Mouse (Mus musculus) spleen, adult 18-20 months (tissue): Measurements from ENCODE around the gene Ntn4.

ENCODE experiments used
- DNase-seq, 2 experiments: peaks; one replicate each; pipeline ENCODE4 v3.0.0; 2022; ENCODE audit warnings: mixed read lengths in 2 of 2

Gene Ntn4

DNA sequence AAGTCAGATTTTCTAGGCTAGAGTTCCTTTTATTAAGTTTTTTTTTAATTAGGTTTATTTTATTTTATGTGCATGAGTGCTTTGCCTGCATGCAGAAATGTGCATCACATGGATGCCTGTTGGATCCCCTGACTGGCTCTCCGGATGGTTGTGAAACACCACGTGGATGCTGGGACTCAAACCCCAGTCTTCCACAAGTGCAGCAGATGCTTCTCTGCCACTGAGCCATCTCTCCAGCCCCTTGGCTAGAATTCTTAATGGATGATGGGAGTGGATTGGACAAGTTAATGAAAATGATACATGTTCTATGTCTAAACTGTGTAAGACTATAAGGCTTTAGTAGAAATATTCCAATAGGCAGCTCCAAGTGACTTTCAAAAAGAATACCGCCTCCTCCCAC, 47.3 kb downstream of the Ntn4 start:
- DNase-seq = no peak

DNA sequence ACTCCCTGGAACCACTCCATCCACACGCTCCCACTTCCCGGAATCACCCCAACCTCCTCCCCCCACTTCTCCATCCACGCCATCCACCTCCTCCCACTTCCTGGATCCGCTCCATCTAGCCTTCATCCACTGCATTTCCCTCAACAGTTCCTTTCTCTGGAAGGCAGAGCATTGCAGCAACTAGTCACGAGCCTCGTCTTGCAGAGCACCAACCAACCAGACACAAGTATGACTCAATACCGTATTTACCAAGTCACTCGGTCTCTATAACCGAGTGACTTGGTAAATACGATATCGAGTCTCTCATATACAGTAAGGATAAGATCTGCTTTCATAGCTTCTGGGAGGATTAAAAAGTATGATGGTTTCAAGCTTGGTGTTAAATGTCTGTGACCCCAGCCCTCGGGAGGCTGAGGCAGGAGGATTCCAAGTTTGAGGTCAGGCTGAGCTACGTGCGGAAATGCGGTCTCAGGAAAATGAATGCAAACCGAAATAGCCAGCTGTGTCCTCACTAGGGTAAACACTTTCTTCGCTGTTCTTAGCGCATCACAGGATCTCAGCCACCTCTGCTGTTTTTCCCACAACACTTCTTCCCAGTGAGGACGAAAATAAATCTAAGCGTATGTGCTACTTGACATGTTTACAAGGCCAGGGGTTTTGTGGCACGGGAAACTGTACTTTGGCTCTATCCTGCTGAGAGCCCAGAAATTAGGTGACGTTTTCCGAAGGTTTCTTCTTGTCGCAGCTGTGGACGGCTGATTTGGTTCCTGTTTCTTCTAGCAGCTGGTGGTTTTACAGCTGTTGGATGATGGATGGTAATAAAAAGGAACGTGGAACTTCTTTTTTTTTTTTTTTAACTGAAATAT, 48.1 kb downstream of the Ntn4 start:
- DNase-seq = no peak

DNA sequence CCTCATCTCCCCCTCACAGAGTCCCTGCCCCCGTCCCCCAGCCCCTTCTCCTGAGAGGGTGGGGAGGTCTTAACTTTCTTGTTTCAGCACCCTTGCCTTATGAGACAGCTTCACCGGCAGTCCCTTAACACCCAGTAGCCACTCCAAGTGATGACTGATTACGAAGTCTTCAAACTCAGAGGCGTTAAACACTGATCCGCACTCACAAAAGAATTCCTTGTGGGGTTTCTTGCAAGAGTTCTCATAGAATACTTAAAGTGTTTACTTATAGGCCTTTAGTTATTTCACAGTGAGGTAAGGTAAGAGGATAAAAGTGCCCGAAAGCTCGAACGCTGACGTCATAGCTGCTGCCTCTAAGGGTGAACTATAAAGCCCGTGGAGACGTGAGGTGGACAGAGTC, 50.9 kb downstream of the Ntn4 start:
- DNase-seq = no peak

DNA sequence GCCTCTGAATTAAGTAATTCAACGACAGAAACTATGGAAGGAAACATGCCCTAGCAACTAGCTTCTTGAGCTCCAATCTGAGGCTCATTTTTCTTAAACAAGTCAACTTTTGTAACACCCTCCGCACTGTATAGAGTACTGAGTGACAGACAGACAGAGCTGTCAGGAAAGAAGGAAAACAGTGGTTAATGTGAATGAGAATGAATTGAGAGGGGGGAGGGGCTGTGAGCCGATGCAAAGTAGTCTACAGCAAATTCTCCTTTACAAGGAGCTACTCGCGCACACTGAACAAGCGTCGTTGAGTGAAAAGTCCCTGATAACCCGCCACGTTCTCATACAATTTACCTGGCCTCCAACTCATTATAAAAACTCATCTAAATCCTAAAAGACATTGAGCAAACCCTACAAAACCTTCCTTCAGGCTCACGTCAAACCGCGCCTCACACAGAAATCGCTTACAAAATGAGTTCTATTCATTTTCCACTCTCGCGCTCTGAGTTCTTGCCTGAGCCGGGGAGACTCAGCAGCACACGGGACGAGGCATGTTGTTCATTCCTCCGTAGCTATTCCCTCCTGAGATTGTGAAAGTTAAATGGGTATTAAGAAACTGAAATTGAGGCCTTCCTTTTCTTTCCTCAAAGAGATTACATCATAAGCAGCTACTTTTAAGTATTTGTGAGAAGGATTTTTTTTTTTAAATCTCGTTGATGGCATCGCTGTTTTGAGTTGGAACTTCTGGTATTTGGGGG, 54.7 kb downstream of the Ntn4 start:
- DNase-seq = no peak

DNA sequence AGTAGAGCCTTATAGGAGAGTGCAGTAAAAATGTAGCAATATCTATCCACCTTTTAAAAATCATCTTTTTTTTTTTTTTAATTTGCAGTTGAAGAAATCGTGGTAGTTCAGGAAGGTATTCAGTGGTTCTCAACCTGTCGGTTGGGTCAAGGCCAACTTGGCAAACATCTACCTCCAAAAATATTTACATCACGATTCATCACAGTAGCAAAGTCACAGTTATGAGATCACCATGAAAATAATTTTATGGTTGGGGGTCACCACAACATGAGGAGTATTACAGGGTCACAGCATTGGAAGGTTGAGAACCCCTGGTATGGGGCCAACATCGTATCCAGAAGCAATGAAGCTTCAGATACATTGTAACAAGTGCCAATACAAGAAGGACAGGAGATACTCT, 55.5 kb downstream of the Ntn4 start:
- no peak for DNase-seq

DNA sequence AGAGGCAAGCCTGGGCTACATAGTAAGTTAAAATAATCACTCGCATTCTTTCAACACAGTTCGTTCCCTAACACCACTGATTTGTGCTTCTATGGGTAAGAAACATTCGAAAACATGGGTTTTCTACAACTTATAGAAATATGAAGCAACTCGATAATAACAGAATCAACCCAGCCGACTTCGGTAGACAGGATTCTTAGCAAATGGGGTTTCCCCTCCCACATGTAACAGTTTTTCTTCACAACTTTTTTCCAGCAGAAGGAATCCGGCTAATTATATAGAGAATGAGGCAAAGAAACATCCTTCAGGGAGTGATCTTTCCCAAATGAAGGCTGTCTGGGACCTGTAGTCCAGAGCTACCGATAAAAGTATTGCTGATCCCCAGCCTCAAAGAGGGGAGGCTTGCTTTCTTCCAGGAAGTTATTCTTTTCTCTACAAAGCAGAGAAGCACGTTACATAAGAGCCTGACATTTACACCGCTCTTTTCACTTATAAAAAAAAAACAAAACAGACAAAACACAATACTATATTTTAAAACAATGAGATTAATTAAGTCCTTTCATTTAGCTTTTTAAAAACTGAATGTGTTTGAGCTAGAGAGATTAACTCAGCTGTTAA, 57.5 kb downstream of the Ntn4 start:
- no peak for DNase-seq

DNA sequence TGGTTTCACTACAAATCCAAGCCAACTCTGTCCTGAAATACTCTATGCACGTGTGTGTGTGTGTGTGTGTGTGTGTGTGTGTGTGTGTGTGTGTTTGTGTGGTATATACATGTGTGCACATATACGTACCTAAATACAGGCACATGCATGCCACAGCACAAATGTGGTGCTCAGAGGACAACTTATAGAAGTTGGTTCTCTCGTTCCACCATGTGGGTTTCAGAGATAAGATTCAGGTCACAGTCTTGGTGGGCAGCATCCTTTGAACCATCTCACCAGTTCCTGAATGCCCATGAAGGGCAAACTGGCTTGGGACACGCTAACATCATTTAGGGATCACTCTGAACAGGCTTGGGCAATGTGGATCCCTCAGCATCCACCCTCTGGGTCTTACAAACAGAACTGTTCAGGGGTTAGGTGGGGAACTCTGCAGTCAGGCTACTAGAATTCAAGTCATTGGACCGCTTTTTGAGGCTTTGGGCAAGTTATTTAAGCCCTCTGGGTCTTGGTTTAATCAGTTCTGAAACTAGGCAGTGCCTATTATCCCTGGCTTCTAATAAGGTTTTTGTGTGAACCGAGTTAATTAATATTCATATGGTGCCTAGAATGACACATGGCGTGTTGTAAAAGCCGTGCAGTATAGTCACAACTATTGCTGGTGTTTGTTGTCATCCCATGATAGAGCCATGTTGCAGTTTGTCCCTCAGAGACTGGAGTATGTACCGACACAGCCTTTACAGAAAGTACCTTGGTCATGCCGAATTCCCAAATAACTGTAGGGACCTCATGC, 59.4 kb downstream of the Ntn4 start:
- DNase-seq = no peak

DNA sequence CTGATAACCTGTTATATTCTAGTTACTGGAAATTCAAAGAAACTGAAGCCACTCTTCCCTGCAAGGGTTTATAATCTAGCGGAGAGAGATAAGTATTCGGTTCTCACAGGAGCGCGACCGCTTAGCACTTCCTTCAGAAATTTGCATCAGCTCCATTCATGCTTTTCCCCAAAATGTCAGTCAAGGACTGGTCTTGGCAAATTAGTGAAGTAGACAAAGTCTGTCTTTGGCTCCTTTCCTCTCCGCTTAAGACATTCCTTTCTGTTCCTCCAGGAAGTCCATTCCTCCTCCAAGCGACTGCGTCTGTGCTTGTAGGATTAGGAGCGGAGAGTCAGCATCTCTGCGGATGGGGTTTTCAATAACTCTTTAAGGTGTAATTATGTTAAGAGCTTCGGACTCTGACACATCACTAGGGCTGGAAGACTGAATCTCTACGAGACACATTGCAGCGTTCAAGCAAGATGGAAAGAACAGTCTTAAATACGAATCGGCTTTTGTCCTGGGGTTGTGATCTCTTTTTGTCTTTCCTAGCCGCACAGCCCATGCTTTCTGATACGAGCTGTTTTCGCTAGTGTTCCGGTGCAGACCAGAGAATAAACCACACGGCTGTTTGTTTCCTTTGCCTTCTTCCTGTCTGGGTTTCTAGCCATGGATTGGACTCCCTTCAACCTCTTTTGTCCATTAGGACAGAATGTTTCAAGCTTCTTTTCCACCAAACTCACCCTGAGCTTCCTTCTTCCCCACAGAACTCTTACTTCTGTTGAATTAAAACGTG, 60.3 kb downstream of the Ntn4 start:
- no peak for DNase-seq

DNA sequence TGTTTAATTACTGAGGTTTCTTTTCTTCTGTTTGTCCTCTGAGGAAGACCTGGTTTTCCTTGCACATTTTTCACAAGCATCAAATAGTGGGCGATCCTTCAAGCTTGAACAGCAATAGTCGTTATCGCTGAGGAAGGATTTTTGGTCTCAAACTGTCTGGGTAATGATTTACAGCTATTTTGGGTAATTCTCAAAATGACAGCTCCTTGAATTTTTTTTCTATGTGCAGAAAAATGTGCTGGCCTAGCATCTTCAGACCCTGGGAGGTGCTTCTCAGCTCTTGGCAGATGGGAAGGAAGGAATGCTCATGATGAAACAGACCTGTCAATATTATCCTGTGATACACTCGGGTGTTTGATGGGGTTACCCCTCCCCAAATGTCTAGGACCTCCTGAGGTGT, 63.5 kb downstream of the Ntn4 start:
- DNase-seq = no peak

DNA sequence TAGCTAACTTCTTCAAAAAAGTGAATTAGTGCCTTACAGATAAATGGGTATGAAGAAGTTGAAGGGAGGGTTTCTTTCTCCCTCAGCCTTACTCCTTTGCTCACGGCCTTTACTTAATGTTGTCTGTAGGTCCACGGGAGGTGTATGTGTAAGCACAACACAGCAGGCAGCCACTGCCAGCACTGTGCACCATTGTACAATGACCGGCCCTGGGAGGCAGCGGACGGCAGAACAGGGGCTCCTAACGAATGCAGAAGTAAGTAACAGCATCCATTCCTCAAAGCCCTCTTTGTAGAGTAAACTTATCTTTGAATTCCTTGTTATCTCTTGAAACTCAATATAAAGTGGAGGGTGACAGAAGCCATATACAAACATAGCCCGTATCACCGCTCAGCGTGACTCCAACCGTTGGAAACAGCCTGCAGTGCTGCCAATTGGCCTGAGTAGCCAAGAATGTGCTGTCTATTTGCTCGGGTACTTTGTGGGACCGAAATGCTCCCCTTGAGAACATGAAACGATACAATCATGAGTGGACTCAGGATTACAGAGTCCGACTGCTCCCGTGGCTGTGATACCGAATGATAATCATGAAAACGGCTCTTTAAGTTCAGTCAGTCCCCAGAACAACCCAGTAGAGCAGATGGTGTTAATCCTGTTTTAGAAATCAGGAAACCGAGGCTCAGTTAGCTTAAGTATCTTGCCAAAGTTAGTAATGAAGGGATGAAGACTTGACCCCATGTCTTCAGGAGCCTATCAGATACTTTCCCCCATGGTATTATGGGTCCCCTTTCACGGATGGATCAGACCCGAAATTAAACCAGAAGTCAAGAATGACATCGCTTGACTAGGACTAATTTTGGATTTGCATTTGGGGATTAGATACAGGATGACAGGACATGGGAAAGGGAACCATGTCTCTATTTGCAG, 66.9 kb downstream of the Ntn4 start:
- DNase-seq = no peak

DNA sequence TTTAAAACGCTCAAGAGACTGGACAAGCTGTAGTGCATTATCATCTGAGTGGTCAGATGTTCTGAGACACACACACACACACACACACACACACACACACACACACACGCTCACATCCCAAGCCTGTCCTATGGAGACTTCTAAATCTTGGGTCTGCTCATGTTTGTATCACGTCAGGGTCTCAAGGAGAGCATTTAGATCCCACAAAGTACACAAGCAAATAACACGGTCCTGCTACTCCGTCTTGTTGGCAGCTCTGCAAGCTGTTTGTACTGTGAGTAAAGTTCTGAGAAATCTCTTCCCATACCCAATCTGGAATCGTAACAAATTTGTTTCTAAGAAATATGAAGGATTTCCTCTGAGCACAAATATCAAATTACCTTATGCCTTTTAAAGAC, 67.6 kb downstream of the Ntn4 start:
- no peak for DNase-seq

DNA sequence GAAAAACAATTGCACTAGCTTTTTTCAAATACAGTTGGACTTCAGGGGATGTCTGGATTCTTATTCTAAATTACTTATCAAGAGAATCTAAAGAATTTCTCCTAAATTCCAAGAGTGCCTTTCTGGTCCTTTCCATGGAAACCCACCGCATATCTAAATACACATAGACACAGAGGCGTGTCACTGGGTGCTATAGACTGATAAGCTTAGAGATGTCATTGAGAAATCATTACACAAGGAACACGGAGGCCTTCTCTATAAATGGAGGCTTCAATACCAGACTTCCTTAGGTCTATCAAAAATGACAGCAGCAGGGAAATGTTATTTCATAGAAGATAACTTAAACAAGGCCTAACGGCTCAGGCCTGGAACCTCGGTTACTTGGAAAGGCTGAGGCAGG, 68.0 kb downstream of the Ntn4 start:
- DNase-seq = no peak

DNA sequence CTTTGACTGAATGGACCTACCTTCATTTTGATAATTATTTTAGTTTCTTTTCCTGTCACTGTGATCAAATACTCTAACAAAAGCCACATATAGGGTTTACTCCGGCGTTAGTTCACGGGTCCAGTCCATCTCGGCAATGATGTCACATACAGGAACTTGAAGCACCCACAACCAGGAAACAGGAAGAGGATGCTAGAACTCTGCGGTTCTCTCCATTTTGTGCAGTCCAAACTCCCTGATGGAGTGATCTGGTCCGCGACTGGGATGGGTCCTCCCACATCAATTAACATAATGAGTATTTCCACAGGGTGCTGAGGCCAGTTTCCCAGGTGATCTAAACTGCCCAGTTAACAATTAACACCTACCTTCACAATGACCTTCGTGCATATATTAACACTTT, 69.1 kb downstream of the Ntn4 start:
- DNase-seq = no peak

DNA sequence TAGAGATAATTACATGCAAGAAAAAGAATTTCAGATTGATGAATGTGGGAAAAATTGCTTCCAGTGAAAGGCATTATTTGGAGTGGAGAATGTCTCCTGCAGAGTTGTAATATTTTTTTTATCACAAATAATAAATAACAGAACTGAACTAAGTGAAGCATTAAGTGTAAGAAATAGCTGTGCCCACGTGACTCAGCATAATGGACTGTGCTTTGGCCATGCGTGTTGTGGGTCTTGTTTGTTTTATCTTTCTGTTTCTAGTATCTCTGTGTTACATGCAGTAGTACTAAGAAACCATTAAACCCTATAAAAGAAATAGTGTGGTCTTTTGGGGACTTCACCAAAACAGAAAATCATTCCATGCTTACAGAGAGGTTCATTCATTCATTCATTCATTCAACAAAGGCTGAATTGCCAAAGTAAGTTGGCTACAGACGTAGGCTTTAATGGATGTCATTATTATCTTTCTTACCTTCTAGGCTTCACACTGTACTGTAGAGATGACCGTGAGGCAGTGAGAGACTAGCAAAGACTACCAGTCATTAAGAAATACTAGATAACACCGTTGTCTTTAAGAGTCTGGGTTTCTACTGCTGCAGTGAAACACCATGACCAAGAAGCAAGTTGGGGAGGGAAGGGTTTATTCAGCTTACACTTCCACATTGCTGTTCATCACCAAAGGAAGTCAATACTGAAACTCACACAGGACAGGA, 81.3 kb downstream of the Ntn4 start:
- DNase-seq = no peak

DNA sequence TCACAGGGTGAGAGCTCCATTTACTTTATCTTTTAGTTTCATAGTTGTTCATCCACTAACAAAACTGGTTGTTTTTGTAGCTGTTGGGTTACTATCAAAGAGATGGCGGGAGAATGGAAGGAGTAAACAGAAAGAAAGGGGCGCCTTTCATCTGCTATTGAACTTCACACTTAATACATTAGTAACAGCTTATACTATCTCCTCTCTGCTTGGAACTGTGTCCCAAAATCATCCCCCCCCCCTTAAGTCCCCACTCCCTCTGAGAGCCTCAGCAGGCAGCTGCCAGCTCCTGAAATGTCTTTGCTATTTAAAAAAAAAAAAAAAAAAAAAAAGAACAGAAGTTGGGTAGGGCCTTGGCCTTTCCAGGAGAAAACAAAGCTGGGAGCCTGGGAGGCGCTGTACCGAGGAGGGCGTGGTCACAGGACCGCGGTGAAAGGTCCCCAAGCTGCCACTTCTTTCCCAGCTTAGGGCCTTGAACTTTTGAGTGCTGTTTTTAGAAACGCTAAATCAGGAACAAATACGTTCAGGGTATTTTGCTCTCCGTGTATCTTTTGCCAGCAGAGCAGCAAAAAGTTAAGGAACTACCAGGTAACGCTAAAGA, 83.6 kb downstream of the Ntn4 start:
- no peak for DNase-seq

DNA sequence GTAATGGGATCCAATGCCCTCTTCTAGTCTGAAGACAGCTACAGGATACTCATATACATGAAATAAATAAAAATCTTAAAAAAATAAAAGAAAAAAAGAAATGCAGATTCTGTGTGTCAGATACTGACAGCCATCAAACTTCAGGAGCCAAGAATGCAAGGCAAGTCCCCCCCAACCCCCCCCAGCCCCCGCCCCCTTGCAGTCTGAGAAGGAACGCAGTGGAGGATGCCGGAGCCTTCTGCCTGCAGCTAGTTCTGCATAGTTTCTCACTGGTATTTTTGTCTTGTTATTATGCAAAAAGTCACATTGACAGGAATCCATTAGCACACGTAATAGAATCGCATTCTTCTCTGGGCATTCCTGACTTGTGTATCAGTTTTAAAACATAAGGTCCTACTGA, 87.7 kb downstream of the Ntn4 start:
- DNase-seq = no peak

DNA sequence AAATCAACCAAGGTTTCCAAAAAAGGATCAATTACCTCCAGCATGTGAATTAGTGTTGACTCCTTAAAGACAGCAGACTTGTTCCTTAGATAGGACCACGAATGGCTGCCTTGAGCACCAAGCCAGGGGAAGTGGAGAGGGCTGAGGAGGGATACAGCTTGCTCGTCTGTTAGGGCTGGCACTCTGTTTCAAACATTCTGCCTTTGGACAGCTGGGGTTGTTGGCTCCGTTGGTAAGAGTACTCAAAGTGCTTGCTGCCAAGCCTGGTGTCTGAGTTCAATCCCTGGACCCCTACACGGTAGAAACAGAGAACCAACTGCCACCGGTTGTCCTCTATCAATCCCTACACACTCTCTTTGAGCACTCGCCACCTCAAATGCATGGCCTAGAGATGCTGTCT, 90.0 kb downstream of the Ntn4 start:
- no peak for DNase-seq

DNA sequence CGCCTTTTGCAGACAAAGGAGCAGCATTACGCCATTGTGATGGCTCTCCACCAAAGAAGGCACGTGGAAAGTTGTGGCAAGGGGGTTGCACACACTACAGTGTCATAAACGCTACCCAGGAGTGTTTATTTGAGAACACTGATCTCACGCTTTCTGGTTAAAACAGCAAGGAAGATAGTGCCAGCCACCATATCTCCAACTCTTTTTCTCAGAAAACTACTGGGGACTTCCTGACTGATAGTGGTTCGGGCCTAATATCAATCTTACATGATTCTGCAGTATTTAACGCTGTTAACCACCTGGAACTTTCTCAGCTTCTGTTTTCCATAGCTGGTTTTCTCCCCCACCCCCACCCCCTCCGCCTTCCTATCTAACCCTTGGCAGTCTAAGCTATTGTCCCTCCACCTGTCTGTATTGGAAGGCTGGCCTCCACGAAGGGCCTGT, 90.8 kb downstream of the Ntn4 start:
- DNase-seq = no peak

DNA sequence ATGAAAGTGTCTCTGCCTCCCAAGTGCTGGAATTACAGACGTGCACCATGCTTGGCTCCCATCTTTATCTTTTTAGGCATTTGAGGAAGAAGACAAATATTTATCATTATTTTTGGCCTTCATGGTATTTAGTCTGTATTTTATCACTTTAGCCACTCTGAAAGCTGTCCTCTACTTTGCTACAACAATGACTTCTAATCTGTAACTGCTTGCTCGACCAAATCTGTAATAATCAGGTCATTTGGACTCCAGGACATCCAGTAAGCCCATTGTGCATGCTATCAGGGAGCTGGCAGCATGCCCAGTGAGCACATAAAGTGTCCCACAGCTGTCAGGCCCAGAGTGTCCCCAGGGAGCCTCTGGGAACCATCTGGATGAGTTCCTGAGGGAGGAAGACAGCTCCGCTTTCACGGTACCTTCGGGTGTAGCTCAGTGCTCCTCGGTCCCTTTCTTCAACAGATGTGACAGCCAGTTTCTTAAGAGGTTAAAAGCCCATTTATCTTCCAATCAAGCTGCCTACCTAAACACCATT, 95.7 kb downstream of the Ntn4 start:
- DNase-seq = no peak

DNA sequence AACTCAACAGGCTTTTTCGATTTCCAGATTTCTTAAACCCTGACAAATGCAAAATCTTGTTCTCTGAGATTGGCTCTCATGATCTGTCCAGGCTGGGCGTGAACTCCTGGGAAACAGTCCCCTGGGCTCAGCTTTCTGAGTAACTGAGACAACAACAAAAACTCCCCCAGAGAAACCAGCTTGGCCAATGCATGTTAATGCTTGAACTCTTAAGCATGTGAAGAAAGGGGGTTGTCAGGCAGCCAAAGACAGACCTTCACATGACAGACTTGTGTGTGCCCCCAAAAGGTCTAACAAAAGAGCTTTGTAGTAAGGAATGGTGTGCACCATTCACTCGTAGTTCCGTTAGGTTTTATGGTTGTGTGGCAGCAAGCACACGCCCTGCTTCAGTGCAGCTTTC, 96.6 kb downstream of the Ntn4 start:
- no peak for DNase-seq
